Mouse (Mus musculus): ENCODE results near the gene Btd.
"Not testable (repeated sequence)": the region's sequence is repeated elsewhere in the genome, so short reads cannot be mapped to it uniquely, and the experiment has no call there.

The Btd gene

DNA sequence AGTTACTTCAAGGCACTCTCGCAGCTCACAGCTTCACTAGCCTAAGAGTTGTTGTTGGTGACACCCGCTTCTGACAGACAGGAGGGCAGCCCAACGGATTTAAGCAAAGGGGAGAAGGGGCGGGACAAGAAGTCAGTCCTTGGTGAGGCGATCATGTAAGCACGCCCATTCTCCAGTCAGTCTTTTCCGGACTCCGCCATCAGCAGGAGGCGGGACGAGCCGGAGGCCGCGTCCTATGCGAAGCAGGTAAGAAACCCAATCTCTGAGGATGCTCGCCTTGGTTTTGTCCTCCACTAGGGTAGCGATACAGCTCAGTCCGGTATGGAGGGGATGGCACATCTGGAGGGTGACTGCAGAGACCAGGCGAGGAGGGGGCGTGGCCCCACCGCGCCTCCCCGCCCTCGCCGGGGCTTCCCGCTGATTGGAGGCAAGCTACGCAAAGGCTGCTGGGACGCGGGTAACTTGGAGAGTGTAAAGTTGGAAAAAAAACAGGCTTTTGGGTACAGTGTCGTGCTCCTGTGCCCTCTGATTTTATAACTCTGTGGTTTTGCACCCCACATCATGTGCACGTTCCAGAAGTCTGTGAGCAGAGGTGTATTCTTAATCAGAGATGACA is at the start of gene Btd, which contains the start of gene Hacl1:
Gene Btd, plus strand, starts transcription at position 139 of the 616 bp plus-strand sequence.
Gene Hacl1, minus strand, starts transcription at position 397 of the 616 bp plus-strand sequence.
- peak; percentile 97 for DNase-seq (ENCODE audit: low read depth, low spot score)

DNA sequence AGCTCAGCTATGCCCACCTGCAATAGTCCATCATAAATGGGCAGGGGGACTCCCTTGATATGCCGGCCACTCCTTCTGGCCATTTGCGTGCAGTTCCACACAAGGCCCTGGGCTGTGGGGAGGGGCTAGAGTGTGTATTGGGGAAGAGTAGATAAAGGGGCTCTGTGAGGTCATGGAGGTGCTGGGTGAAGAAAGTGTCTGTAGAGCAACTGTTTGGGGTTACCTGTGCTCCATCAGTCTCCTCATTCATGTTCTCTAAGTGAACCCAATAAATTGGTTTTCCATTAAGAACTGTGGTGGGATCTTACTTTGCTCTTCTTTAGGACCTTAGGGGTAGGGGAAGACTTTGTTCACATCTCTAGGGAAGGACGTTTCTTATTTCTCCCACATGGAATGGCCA is 49.6 kb upstream of the Btd start, which contains the start of gene Colq:
Gene Colq, minus strand, starts transcription at position 101 of the 400 bp plus-strand sequence.
- DNase-seq (ENCODE audit: low read depth, low spot score), result no peak

DNA sequence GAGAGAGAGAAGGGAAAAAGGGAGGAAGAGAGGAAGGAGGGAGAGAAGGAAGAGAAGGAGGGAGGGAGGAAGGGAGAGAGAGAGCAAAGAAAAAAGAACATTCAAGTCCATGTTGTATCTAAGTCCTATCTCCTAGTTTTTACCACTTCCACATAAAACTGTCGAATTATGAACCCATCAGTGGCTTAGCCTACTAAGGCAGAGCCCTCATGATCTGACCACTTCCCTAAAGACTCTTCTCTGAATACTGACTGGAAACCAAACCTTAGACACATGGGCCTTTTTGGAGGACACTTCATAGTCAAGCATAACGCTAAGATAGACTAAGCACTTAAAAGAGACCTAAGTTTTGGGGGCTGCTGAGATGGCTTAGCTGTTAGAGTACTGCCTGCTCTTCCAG is 47.8 kb upstream of the Btd start:
- DNase-seq (ENCODE audit: low read depth, low spot score), result no peak

DNA sequence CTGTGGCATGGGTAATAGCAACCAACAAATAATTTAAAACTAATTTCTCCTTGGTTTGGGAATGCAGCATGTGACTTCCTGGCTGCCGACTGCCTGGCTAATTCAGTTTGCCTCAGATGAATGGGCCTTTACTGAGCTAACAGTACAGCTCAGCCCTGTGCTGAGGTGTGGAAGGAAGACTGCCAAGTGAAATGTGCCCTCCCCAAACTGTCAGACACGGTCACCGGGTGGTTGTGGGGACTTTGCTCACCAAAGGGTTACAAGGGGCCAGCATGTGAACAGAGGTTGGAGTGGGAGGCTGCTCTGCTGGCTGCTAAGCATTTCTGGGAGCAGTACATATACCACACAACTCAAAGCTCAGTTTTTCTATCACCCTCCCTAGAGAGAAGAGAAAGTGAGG is 46.1 kb upstream of the Btd start:
- DNase-seq (ENCODE audit: low read depth, low spot score), result no peak

DNA sequence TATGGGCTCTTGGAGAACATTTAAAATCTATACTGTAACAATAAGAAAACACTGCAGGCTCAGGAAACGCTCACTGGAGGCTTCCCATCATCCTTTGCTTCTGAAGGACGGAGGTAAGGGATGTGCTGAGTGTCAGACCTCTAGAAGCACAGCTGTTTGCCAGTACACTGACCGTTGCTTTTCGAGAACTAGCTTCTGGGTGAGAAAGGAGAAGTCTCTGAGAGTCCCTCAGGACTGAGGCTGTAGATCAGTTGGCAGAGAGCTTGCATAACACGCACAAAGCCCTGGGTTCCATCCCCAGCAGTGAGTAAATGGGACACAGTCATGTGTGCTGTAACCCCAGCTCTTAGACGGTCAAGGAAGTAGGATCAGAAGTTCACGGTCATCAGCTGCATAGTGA is 44.4 kb upstream of the Btd start:
- no peak for DNase-seq (ENCODE audit: low read depth, low spot score)

DNA sequence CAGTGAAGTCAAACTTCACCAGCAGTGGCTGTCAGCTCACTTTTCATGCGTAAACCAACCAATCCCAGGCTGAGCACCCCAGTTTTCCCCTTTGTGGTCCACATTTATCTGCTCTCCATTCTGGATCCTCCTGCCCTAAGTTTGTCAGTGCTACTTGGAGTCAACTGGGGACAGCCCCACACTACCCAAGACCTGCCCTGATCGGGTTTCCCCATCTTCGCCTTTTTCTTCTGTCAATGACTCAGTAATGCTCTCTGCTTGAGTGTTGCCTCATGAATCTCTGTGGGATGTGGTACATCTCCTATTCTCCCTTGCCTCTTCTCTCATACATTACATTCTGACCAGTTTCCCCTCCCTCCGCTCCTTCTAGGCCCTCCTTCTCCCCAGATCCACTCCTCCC is 43.4 kb upstream of the Btd start:
- DNase-seq (ENCODE audit: low read depth, low spot score), result no peak

DNA sequence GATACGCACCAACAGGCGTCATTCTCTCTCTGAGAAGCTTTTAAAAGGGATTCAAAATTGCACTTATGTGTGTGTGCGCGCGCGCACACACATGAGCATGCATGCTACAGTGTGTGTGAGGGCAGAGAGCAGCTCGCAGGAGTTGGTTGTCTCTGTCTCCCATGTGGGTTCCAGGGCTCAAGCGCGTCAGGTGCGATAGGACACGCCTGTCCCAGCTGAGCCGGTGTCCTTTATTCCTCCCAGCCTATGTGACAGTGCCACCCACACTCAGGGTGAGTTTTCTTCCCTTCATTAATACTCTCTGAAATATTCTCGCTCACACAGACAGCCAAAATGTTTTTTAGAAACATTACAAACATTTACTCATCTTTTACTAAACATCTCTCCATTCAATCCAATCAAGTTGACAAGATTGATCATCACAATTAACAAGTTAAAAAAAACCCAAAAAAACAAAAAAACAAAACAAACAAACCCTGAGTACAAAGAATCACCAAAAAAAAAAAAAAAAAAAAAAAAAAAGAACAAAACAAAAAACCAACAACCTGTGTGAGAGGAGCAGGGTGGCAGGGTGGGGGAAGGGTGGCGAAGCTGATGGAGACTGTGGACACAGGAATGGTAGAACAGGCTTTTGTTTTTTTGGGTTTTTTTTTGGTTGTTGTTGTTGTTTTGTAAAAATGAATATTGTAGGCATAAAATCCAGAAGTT is 38.8 kb upstream of the Btd start:
- DNase-seq (ENCODE audit: low read depth, low spot score), result no peak

DNA sequence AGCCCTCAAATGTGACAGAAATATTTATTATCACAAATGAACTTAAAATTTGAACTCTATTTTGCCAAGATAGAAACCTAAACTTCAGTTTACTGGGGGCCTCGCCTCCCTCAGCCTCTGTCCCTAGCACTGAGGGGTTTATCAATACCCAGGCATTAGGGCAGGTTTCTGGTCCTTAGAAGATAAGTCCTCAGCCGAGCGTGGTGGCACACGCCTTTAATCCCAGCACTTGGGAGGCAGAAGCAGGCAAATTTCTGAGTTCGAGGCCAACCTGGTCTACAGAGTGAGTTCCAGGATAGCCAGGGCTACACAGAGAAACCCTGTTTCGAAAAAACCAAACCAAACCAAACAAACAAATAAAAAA is 38.2 kb upstream of the Btd start:
- not testable (repeated sequence) for DNase-seq (ENCODE audit: low read depth, low spot score)

DNA sequence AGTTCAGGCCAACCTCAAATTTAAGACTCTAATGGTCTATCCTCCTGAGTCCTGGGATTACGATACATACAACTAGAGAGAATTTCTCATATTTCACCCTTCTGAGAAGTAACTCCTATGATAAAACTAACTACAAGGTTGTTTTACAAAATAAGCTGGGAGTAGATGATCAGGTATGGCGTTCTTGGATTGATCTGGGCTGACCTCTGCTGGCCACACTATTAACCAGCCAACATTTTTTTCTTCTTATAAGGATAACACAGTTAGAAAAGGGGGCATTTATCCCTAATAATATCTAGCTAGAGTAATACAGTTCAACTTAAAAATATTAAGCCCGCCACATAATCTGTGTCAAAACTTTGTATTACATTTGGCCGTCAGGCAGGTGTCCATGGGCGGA is 35.9 kb upstream of the Btd start:
- DNase-seq (ENCODE audit: low read depth, low spot score), result no peak

DNA sequence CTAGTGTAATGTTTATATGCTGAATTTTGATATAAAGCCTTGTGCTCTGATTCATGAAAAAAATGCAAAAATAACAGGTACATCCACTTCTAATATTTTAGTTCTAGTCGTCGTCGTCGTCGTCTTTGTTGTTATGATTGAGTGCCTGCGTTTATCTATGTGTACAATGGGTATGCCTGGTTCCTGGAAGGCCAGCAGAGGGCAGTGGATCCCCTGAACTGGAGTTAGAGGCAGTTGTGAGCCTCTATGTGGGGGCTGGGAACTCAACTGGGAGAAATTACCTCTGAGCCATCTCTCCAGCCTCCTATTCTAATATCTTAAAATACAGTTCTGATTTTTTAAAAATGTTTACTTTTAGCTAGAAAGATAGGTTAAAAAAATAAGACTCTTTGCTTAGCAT is 35.3 kb upstream of the Btd start:
- DNase-seq (ENCODE audit: low read depth, low spot score), result peak; percentile 64

DNA sequence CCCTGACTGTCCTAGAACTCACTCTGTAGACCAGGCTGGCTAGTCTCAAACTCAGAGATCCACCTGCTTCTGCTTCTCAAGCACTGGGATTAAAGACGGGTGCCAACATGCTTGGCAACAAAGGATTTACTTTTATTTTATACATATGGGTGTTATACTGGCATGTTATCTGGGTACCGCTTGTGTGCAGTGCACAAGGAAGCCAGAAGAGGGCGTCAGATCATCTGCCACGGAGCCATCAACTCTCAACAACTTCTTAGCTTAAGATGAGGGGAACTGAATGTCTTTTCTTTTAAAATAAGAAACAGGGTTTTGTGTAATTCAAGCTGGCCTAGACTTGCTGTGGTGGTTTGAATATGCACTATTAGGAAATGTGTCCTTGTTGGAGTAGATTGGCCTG is 28.8 kb upstream of the Btd start:
- peak; percentile 42 for DNase-seq (ENCODE audit: low read depth, low spot score)

DNA sequence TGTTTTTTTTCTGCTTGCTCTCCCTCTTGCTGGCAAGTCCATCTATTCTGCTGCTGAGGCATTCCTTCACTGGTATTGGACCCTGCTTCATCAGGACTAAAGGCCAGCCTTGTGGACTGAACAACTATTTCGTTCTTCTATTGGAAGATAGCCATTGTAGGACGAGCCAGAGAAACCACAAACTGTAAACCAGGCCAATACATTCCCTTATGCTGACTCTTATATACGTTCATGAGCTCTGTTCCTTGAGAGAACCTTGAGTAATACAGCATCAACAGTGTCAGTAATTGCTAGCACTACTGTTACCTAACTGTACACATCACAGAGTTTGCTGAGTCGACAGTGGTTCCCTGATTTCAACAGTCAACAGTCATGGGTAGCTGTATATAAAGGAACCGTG is 27.2 kb upstream of the Btd start:
- DNase-seq (ENCODE audit: low read depth, low spot score), result no peak

DNA sequence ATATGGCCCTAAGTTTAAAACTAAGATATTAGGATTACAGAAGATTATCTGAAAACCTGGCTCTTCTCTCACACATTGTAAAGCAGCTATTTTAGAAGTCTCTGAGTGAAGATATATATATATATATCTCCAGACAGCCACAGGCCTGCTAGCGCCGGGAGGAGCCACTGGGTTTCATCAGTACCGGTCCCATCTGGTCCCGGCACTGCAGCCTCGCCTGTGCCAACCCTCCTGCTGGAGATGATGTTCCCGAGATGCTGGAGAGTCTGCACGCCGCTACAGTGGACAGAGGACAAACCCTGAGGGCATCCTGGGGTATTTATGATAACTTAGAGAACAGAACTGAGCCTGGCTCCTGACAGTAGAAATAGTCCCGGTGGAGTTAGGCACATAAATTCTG is 23.6 kb upstream of the Btd start:
- DNase-seq (ENCODE audit: low read depth, low spot score), result no peak

DNA sequence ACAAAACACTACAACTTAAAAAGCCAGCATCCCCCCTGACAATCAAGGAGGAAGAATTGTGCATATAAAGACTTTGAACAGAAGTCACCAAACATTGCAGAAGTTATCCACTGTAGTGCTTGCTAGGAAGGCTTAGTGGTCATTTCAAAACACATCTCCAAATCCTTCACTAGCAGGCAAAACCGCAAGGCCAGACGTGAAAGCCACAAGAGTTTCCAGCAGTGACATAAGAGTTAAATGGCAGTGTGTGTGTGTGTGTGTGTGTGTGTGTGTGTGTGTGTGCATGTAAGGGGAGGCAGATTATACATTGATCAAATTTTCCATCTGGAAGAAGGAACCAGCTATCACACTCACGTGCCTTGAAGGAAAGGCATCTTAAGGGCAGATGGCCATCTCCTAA is 22.8 kb upstream of the Btd start:
- no peak for DNase-seq (ENCODE audit: low read depth, low spot score)

DNA sequence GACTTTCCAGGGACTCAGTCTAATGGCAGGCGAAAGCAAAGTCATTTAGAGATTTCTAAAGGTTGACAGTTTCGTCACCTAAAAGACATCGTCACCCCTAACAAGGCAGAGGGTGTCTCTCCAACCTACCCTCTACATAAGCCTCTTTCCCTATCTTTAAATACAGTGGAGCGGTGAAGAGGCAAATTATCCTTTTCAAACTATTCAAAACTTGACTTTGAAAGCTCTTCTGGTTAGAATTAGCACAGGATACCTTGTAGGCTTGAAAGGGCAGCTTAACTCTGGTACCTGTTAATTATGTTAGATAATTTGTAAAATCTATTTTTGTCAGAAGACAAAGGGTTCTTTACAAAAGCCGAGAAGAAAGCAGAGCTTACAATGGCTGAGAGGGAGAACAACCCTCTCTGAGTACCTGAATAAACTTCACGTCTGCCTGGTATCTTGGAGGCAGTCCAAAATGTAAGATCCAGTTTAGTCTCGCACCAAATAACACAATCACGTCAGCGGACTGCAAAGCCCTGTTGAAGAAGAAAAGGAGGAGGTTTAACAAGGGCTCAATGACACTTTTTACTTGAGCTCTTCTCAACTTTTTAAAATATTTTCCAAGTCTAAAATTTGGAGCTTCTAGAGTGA is 20.1 kb upstream of the Btd start:
- DNase-seq (ENCODE audit: low read depth, low spot score), result no peak

DNA sequence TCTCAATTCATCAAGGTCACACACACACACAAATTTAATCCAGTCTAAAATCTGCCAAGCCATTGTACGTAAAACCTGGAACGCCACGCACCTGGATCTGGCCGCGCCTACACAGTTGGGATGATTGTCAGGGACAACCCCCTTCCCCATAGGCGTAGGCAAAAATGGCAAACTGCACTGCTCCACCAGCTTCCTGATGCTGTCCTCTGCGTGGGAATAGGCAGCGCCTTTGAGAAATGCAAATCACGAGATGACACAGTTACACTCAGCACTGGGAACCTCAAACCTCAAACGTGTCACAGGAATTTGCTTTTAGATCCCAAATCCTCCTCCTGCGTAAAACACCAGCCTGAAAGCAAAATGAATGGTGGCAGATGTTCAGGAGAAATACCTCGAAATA is 18.1 kb upstream of the Btd start:
- no peak for DNase-seq (ENCODE audit: low read depth, low spot score)

DNA sequence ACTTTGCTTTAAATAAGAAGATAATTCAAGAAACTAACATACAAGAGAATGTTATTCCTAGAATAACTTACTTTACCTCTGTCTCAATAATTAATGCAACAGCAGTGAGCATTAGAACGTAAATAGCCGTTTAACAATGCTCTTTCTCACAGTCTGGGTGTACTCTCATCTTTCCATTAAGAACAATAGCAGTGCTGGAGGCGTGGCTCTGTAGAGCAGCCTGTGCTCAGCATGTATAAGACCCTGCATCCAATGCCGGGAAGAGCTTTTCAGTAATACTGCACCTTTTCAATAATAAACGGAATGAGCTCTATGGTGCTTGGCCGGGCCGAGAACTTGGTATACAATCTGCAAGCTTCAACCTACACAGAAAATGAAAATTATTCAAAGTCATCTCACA is 10.2 kb upstream of the Btd start:
- DNase-seq (ENCODE audit: low read depth, low spot score), result peak; percentile 40

DNA sequence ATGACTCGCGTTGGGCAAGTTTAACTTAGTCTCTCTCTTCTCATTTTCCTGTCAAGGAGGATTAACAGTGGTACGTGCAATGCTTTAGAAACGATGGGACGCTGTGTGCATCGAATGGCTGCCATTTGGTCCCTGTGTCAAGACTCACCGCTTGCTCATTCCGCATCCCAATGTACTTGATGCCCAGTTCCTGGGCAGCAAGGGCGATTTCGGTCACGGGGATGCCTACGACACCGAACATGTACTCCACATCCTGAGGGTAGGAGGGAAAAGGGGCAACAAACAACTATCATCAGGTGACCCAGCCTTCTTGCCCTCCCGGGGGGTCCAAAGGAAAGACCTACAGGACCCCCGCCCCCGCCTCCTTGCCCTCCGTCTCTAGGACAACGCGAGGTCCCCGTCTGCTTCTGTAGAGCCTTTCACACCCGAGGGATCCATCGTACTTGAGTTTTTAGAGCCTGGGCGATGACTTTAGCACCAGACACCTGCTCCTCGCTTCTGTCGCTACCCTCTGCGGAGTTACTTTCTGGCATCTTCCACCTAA is 410 bp upstream of the Btd start, which contains the start of gene Gm49387:
Gene Gm49387, minus strand, starts transcription at position 533 of the 544 bp plus-strand sequence.
- no peak for DNase-seq (ENCODE audit: low read depth, low spot score)

DNA sequence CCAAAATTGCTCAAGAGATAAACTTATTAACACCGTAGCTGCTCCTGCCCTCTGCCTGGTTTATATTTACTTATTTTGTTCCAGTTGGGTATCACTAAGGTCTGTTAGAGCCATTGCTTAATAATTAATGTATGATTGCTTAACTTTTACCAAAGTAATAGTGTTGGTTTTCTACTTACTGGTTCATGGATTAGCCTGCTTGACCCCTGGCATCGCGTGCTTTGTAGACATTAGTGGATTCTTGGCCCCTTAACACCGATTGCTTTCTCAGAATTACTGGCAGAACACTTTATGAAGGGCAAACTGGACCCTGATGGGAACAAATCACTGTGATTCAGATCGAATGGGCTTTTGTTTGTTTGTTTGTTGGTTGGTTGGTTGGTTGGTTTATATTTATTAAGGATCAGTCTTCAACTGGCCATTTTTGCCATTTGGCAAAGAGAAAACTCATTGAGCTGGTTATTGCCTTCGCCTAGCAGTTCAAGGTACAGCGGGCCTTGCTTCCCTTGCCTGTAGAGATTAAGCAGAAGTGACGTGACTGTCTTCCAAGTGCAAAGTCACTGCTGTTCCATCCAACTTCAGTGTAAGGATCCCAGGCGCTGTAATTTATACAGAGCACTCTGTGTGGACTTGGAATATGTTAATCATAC is 803 bp downstream of the Btd start:
- DNase-seq (ENCODE audit: low read depth, low spot score), result no peak

DNA sequence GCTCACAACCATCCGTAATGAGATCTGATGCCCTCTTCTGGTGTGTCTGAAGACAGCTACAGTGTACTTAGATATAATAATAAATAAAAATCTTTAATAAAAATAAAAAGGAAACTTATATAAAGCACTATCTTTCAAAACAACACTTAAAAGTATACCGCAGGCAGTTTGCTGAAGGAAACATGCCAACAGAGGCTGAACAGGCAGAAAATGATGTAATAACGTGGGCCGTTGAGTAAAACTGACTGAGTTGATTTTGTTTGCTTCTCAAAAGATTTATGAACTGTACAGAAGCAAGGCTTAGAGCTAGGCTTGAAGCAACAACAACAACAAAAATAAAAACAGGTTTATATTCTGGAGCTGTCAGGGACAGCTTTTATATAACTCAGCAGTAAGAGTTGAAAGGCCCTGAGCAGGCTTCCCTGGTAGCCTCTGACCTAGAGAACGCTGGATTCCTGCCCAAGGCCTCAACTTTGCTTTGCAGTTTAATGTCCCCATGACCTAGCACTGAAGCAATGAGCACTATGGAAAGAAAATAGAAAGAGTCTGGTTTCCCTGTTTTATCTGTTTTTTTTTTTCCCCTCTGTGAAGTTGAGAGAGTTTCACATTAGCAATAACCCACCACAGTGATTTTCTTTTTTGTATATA is 3.5 kb downstream of the Btd start:
- no peak for DNase-seq (ENCODE audit: low read depth, low spot score)

DNA sequence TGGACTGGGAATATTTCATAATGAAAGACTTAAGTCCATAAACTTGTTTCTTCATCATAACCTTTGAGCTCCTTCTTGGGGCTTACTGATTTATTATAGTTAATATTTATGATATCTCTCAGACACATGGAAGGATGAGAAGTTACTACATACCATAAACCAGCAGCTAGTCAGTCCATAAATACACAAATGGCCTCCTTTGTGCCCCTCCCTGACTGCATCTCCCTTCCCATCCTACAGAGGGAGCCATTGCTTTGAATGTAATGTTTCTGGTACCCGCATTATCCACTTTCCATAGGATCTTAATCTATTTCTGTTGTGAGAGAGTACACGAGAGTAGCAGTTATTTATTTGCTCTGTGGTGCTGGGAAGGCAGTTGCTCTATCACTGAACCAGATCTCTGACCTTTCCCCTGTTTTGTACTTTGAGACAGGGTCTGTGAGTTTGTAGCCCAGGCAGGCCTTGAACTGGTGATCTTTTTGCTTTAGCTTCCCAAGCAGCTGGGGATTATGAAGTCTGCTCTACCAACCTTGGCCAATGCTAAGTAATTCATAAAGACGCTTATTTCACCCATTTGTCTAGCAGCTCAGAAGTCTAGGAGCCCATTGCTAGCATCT is 4.2 kb downstream of the Btd start:
- DNase-seq (ENCODE audit: low read depth, low spot score), result peak; percentile 68

Data from ZHBTc4 (cell line).